Mouse (Mus musculus) embryonic fibroblast, embryonic 13.5 days (primary cell): ENCODE data around the gene Hint2.

Source experiments
- CTCF ChIP-seq: IDR thresholded peaks from 2 replicates; pipeline ENCODE4 v1.5.1; 2011; ENCODE audit warnings: mild to moderate bottlenecking, control low read depth, low read length, moderate library complexity, borderline replicate concordance; ENCODE audit not compliant: insufficient read depth
- POLR2A ChIP-seq: IDR thresholded peaks from 2 replicates; pipeline ENCODE4 v1.6.1; 2011; ENCODE audit warnings: low read depth, mild to moderate bottlenecking, control low read depth, low read length, moderate library complexity

DNA sequence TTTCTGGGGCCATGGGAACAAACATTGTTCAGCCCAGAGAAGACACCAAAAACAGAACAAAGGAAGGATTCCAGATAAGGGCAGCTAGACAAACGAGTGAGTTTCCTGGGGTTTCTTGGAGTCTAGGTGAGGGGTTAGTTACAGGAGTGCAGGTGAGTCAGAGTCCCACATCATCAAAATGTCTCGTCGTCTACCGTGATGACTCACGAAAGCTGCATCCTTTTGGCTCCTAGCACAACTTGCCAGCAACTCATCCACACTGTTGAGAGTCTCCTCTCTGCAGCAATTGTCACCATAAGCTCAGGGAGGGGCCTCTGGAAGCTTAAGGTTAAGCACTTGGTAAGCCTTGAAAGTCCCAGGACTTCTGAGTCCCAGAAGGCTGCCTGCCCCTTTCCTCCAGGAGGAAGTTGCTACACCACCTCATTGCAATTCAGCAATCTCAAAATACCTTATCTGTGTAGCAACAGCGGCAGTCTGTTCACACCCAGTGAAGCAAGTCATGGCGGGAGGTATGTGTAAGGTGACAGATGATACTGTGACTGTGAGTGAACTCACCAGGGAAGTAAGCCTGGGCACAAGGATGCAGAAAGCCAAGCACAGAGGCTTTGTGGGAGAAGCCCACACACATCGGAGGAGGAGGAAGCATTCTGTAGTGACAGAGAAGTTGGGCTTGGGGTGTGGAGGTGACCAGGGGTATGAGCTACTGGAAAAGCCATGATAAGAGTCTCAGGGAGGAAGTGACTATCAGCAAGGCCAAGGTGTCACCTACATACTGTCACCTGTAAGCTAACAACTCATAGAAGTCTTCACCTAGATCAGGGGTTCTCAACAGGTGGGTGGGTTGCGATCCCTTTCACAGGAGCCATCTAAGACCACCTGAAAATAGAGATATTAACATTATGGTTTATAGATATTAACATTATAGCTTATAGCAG is 51.2 kb downstream of the Hint2 start:
- no peak for TF ChIP-seq POLR2A
- no peak for TF ChIP-seq CTCF
